Mouse (Mus musculus) spleen, adult 2 months (tissue): ENCODE results near the gene Podn. TPM values are rescaled to one million over a fixed set of nuclear protein-coding genes. Genes with fewer than 3 reads are reported as not detected.

Experiments used
- DNase-seq, 2 experiments: peaks; one replicate each; pipeline versions ENCODE4 v3.0.0 to v3.0.0-alpha.2; 2012 to 2021; ENCODE audit warnings: low spot score in 2 of 2, low read depth in 1 of 2
- H3K27ac ChIP-seq: fragments of 200-500 bp; 2 replicates; pipeline ENCODE4 v1.5.1; 2012; ENCODE audit warnings: low read length, inconsistent platforms; ENCODE audit not compliant: insufficient read depth
- H3K27me3 ChIP-seq: fragments of 200-500 bp; 2 replicates; pipeline ENCODE4 v1.6.1; 2012; ENCODE audit warnings: mild to moderate bottlenecking, moderate library complexity, low read length, inconsistent platforms; ENCODE audit not compliant: control insufficient read depth, insufficient read depth
- H3K36me3 ChIP-seq: fragments of 200-500 bp; 2 replicates; pipeline ENCODE4 v1.6.1; 2012; ENCODE audit warnings: mild to moderate bottlenecking, low read length, inconsistent platforms; ENCODE audit not compliant: control insufficient read depth, insufficient read depth
- H3K4me1 ChIP-seq: fragments of 200-500 bp; 2 replicates; pipeline ENCODE4 v1.6.1; 2011; ENCODE audit warnings: inconsistent platforms; ENCODE audit not compliant: control insufficient read depth, insufficient read depth, insufficient read length
- H3K4me3 ChIP-seq: fragments of 200-500 bp; 2 replicates; pipeline ENCODE4 v1.5.1; 2011; ENCODE audit warnings: mild to moderate bottlenecking, inconsistent platforms; ENCODE audit not compliant: insufficient read depth, insufficient read length; ENCODE audit errors: extremely low read depth
- CTCF ChIP-seq: fragments of 200-500 bp; IDR thresholded peaks from 2 replicates; pipeline ENCODE4 v1.5.1; 2011; ENCODE audit warnings: mild to moderate bottlenecking, inconsistent platforms; ENCODE audit not compliant: insufficient read depth, insufficient read length, insufficient replicate concordance; ENCODE audit errors: extremely low read depth
- POLR2A ChIP-seq: fragments of 200-500 bp; IDR thresholded peaks from 2 replicates; pipeline ENCODE4 v1.6.1; 2011; ENCODE audit warnings: low read depth, low read length, inconsistent platforms
- WGBS: fragments of 180-500 bp; shearing (Covaris S2); methylation state at CpG from one replicate; pipeline ENCODE4 v1.1.7; 2018; 5-methylcytosine and 5-hydroxymethylcytosine counted together
- polyA plus RNA-seq: library from polyadenylated mRNA; depleted of rRNA; stranded (reverse); fragments of >200 nt; gene quantifications from 2 replicates; pipeline ENCODE4 v1.2.3, GENCODE M21; 2012

Podn gene
- polyA plus RNA-seq, 1 experiment = 8.0 TPM

- DNase-seq = no peak
- H3K36me3 ChIP-seq = peaks cover 21% of the 10 kb centered on the region
- H3K4me3 ChIP-seq = no peak overlapping the region
- TF ChIP-seq CTCF = no peak
- TF ChIP-seq POLR2A = no peak
- WGBS = 81% methylated on average over 19 of the region's 19 CpGs
- no peak overlapping the region for H3K27ac ChIP-seq
- no peaks in the 10 kb centered on the region for H3K27me3 ChIP-seq
- H3K4me1 ChIP-seq = no peaks in the 10 kb centered on the region
Observed at GRCm38 (mm10) chr4:108059601-108060379, 36.5 kb downstream of the Podn start.

- H3K27me3 ChIP-seq = no peaks in the 10 kb centered on the region
- no peak for DNase-seq
- H3K36me3 ChIP-seq = peaks cover 23% of the 10 kb centered on the region
- TF ChIP-seq POLR2A (no peak), CTCF (no peak)
- H3K4me3 ChIP-seq = no peak overlapping the region
- no peak overlapping the region for H3K27ac ChIP-seq
- WGBS = 65% methylated on average over 10 of the region's 10 CpGs
- H3K4me1 ChIP-seq = no peaks in the 10 kb centered on the region
Observed at GRCm38 (mm10) chr4:108058166-108058565, 38.1 kb downstream of the Podn start.

- WGBS = 94% methylated on average over 2 of the region's 2 CpGs
- Histone ChIP-seq H3K36me3 (peaks cover 22% of the 10 kb centered on the region), H3K4me3 (no peak overlapping the region), H3K4me1 (no peaks in the 10 kb centered on the region), H3K27ac (no peak overlapping the region), H3K27me3 (no peaks in the 10 kb centered on the region)
- TF ChIP-seq CTCF (no peak), POLR2A (no peak)
- DNase-seq = no peak
Observed at GRCm38 (mm10) chr4:108057247-108057646, 39.0 kb downstream of the Podn start.

GRCm38 (mm10) chr4:108055873-108056272, 40.4 kb downstream of the Podn start:
- TF ChIP-seq CTCF (no peak), POLR2A (no peak)
- no peaks in the 10 kb centered on the region for H3K27me3 ChIP-seq
- no peak overlapping the region for H3K4me3 ChIP-seq
- H3K36me3 ChIP-seq = peaks cover 24% of the 10 kb centered on the region
- H3K4me1 ChIP-seq = no peaks in the 10 kb centered on the region
- no peak overlapping the region for H3K27ac ChIP-seq
- WGBS = 94% methylated on average over 10 of the region's 10 CpGs
- no peak for DNase-seq

GRCm38 (mm10) chr4:108052673-108053072, 43.6 kb downstream of the Podn start:
- 92% methylated on average over 8 of the region's 8 CpGs for WGBS
- Histone ChIP-seq H3K4me3 (no peak overlapping the region), H3K27me3 (no peaks in the 10 kb centered on the region), H3K4me1 (no peaks in the 10 kb centered on the region), H3K27ac (no peak overlapping the region), H3K36me3 (peaks cover 20% of the 10 kb centered on the region)
- no peak for DNase-seq
- TF ChIP-seq CTCF (no peak), POLR2A (no peak)

- Histone ChIP-seq H3K27ac (no peak overlapping the region), H3K4me3 (no peak overlapping the region), H3K36me3 (peaks cover 26% of the 10 kb centered on the region), H3K4me1 (no peaks in the 10 kb centered on the region), H3K27me3 (no peaks in the 10 kb centered on the region)
- TF ChIP-seq CTCF = no peak
- no peak for TF ChIP-seq POLR2A
- DNase-seq = no peak
- 91% methylated on average over 10 of the region's 10 CpGs for WGBS
Observed at GRCm38 (mm10) chr4:108051687-108052274, 44.5 kb downstream of the Podn start.

- WGBS = 97% methylated on average over 8 of the region's 8 CpGs
- TF ChIP-seq POLR2A (no peak), CTCF (no peak)
- H3K27me3 ChIP-seq = no peaks in the 10 kb centered on the region
- DNase-seq = no peak
- no peaks in the 10 kb centered on the region for H3K4me1 ChIP-seq
- H3K36me3 ChIP-seq = peaks cover 24% of the 10 kb centered on the region
- no peak overlapping the region for H3K4me3 ChIP-seq
- no peak overlapping the region for H3K27ac ChIP-seq
Observed at GRCm38 (mm10) chr4:108046136-108046535, 50.1 kb downstream of the Podn start.
